Mouse (Mus musculus) kidney, embryonic 15.5 days (tissue): ENCODE measurements around the gene Elovl1. TPM values are rescaled to one million over a fixed set of nuclear protein-coding genes. Genes with fewer than 3 reads are reported as not detected.

Experiments
- ATAC-seq: fragments of 200-750 bp; cut with Nextera tagmentation; replicated peaks from 2 replicates; pipeline ENCODE4 v1.8.0; 2017; ENCODE audit warnings: moderate TSS enrichment; ENCODE audit not compliant: low FRiP score
- H3K27ac ChIP-seq: fragments of 300-500 bp; sonication (generic); 2 replicates; pipeline ENCODE4 v1.5.1; 2015; ENCODE audit warnings: mild to moderate bottlenecking, inconsistent platforms
- H3K27me3 ChIP-seq: fragments of 300-500 bp; sonication (generic); 2 replicates; pipeline ENCODE4 v1.6.1; 2015; ENCODE audit warnings: inconsistent platforms
- H3K36me3 ChIP-seq: fragments of 300-500 bp; sonication (generic); 2 replicates; pipeline ENCODE4 v1.6.1; 2015; ENCODE audit warnings: inconsistent platforms
- H3K4me1 ChIP-seq: fragments of 300-500 bp; sonication (generic); 2 replicates; pipeline ENCODE4 v1.6.1; 2015; ENCODE audit warnings: inconsistent platforms
- H3K4me2 ChIP-seq: fragments of 300-500 bp; sonication (generic); 2 replicates; pipeline ENCODE4 v1.6.1; 2015; ENCODE audit warnings: moderate library complexity, mild to moderate bottlenecking, inconsistent platforms
- H3K4me3 ChIP-seq: fragments of 300-500 bp; sonication (generic); replicated peaks from 2 replicates; pipeline ENCODE4 v1.5.1; 2015; ENCODE audit warnings: mild to moderate bottlenecking, inconsistent platforms
- H3K9ac ChIP-seq: fragments of 300-500 bp; sonication (generic); 2 replicates; pipeline ENCODE4 v1.6.1; 2015; ENCODE audit warnings: mild to moderate bottlenecking, inconsistent platforms
- H3K9me3 ChIP-seq: fragments of 300-500 bp; sonication (generic); replicated peaks from 2 replicates; pipeline ENCODE4 v1.6.1; 2016; ENCODE audit warnings: inconsistent platforms
- WGBS: fragments of 180-500 bp; shearing (Covaris S2); methylation state at CpG from one replicate; pipeline ENCODE4 v1.1.7; 2015; ENCODE audit warnings: mixed read lengths; 5-methylcytosine and 5-hydroxymethylcytosine counted together
- polyA plus RNA-seq: library from polyadenylated mRNA; unstranded; fragments of >200 nt; fragmentation: Nextera tagmentation; extraction: Ambion mirVana; gene quantifications from 2 replicates; pipeline ENCODE4 v1.2.1, GENCODE M21; 2015

Elovl1 gene
- polyA plus RNA-seq, 1 experiment from 2014 or later = 104 TPM

DNA sequence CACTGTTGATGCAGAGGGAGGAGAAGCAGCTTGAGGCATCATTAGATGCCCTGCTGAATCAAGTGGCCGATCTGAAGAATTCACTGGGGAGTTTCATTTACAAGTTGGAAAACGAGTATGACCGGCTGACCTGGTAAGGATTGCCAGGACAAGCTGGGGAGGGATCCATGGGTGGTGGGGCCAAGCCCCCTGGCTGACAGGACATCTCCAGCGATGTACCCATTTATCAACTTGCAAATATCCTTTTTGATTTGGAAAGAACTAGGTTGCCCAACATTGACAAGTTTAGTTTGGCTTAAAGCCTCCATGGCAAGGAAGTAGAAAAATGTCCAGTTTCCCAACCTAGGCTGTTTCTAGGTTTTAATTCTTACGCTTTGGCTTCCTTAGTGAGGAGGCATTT lies 17.0 kb upstream of the Elovl1 start:
- no peak for ATAC-seq
- H3K36me3 ChIP-seq = peaks cover 54% of the 10 kb centered on the region
- no peak overlapping the region for H3K4me3 ChIP-seq
- H3K4me2 ChIP-seq = no peak overlapping the region
- no peaks in the 10 kb centered on the region for H3K9me3 ChIP-seq
- H3K27me3 ChIP-seq = no peaks in the 10 kb centered on the region
- H3K9ac ChIP-seq = no peak overlapping the region
- 90% methylated on average over 5 of the region's 5 CpGs for WGBS
- no peak overlapping the region for H3K27ac ChIP-seq
- peaks cover 20% of the 10 kb centered on the region for H3K4me1 ChIP-seq

DNA sequence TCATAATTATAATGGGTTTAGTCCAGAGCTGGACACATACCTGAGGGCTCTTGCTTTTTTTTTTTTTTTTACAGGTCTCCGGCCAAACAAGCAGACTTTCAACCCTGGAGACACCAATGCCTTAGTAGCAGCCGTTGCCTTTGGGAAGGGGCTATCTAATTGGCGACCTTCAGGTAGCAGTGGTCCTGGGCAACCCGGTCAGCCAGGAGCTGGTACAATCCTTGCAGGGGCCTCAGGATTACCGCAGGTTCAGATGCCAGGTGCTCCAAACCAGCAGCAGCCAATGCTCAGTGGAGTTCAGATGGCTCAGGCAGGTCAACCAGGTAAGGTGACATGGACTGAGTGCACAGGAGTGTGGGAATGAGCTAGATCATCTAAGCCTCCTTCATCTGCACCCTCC lies 14.3 kb upstream of the Elovl1 start:
- Histone ChIP-seq H3K36me3 (peaks cover 80% of the 10 kb centered on the region), H3K9me3 (no peaks in the 10 kb centered on the region), H3K4me2 (no peak overlapping the region), H3K4me1 (peaks cover 11% of the 10 kb centered on the region), H3K9ac (no peak overlapping the region), H3K4me3 (no peak overlapping the region), H3K27me3 (no peaks in the 10 kb centered on the region), H3K27ac (no peak overlapping the region)
- 92% methylated on average over 5 of the region's 5 CpGs for WGBS
- no peak for ATAC-seq

GRCm38 (mm10) chr4:118415779-118416178 lies 12.1 kb upstream of the Elovl1 start:
- peaks cover 91% of the 10 kb centered on the region for H3K36me3 ChIP-seq
- no peak for ATAC-seq

DNA sequence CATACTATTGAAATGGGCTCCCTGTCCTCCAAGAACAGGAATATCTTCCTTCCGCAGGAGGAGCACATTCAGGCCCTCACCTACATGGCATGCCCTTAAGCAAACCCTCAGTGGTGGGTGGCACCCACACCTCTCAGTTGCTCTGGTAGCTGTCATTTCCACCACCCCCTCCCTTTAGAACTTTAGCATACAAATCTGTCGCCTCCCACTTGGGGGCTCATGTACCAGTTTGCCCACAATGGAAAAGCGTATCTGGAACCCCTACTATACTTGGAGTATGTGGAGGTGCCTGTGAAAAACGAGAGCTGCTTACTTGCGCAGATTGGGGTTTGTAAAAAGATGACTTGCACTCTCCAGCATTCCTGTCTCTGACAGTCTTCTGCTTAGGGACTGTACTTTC lies 11.6 kb upstream of the Elovl1 start:
- WGBS = 90% methylated on average over 5 of the region's 5 CpGs

More at GRCm38 (mm10) chr4:118415779-118416178, 12.1 kb upstream of the Elovl1 start:
- Histone ChIP-seq H3K4me3 (no peak overlapping the region), H3K9ac (no peak overlapping the region), H3K27me3 (no peaks in the 10 kb centered on the region), H3K4me1 (no peaks in the 10 kb centered on the region), H3K4me2 (no peak overlapping the region), H3K9me3 (no peaks in the 10 kb centered on the region), H3K27ac (no peak overlapping the region)
- 86% methylated on average over 2 of the region's 2 CpGs for WGBS

GRCm38 (mm10) chr4:118417112-118417797 lies 10.6 kb upstream of the Elovl1 start:
- ATAC-seq = no peak
- no peaks in the 10 kb centered on the region for H3K4me1 ChIP-seq
- no peak overlapping the region for H3K9ac ChIP-seq
- no peaks in the 10 kb centered on the region for H3K27me3 ChIP-seq
- H3K4me2 ChIP-seq = no peak overlapping the region
- no peaks in the 10 kb centered on the region for H3K9me3 ChIP-seq
- H3K27ac ChIP-seq = no peak overlapping the region
- 90% methylated on average over 13 of the region's 13 CpGs for WGBS
- peaks cover 89% of the 10 kb centered on the region for H3K36me3 ChIP-seq
- no peak overlapping the region for H3K4me3 ChIP-seq

More for the DNA sequence above, 11.6 kb upstream of the Elovl1 start:
- Histone ChIP-seq H3K9ac (no peak overlapping the region), H3K9me3 (no peaks in the 10 kb centered on the region), H3K36me3 (peaks cover 91% of the 10 kb centered on the region), H3K4me2 (no peak overlapping the region), H3K4me3 (no peak overlapping the region), H3K4me1 (no peaks in the 10 kb centered on the region), H3K27me3 (no peaks in the 10 kb centered on the region), H3K27ac (no peak overlapping the region)
- no peak for ATAC-seq

GRCm38 (mm10) chr4:118421384-118421783 lies 6.5 kb upstream of the Elovl1 start:
- WGBS = 93% methylated on average over 3 of the region's 3 CpGs
- no peaks in the 10 kb centered on the region for H3K27me3 ChIP-seq
- no peak overlapping the region for H3K4me3 ChIP-seq
- no peaks in the 10 kb centered on the region for H3K4me1 ChIP-seq
- no peak overlapping the region for H3K9ac ChIP-seq
- no peaks in the 10 kb centered on the region for H3K9me3 ChIP-seq
- no peak for ATAC-seq
- no peak overlapping the region for H3K27ac ChIP-seq
- H3K4me2 ChIP-seq = no peak overlapping the region
- peaks cover 57% of the 10 kb centered on the region for H3K36me3 ChIP-seq

DNA sequence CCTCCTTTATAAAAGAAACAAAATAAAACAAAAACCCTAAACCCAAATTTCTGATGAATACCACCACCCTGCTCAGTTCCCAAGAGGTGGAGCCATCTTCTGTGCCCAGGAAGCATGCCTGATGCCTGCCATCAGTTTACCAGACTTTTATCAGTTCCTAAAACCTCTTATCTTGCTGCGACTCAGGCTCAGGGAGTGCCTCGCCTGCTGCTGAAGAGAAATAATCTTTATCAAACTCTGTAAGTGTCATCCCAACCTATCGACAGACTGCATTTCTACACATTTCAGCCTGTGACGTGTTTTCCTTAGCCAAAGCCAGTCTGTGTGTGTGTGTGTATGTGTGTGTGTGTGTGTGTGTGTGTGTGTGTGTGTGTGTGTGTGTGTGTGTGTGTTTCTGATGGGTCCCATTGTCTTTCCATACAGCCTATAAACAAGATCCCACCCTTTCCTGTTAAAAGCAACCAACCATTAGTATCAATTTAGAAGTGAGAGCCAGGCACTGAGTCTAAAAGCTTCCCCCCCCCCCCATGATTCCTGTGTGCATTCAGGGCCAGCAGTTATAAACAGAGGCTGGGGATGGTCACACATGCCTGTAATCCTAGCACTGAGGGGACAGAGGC lies 3.2 kb upstream of the Elovl1 start:
- no peak for ATAC-seq
- Histone ChIP-seq H3K36me3 (peaks cover 31% of the 10 kb centered on the region), H3K4me1 (peaks cover 20% of the 10 kb centered on the region), H3K9me3 (no peaks in the 10 kb centered on the region), H3K27me3 (no peaks in the 10 kb centered on the region), H3K4me2 (no peak overlapping the region), H3K27ac (no peak overlapping the region), H3K9ac (no peak overlapping the region), H3K4me3 (no peak overlapping the region)
- WGBS = 85% methylated on average over 4 of the region's 4 CpGs

DNA sequence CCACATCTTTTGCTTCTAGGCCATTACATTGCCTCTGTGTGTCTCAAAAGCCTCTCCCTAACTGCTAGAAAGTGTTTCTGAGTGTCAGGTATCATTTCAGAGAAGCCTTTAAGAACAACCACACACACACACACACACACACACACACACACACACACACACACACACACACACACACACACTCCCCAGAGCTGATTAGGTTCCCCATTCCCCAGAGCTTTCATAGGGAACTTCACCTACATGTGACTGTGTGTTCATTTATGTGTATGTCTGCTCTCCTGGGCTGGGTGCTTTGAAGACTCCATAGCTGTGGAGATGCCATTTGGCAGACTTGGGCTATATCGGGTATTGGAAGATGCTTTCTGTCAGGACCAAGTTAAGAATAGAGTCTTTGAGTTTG lies 2.5 kb upstream of the Elovl1 start:
- no peak for ATAC-seq
- Histone ChIP-seq H3K9me3 (no peaks in the 10 kb centered on the region), H3K9ac (no peak overlapping the region), H3K4me3 (no peak overlapping the region), H3K27me3 (no peaks in the 10 kb centered on the region), H3K4me2 (no peak overlapping the region), H3K36me3 (peaks cover 28% of the 10 kb centered on the region), H3K27ac (no peak overlapping the region), H3K4me1 (peaks cover 27% of the 10 kb centered on the region)
- 100% methylated on average over 1 of the region's 1 CpGs for WGBS

- Histone ChIP-seq H3K9me3 (no peaks in the 10 kb centered on the region), H3K9ac (peak overlapping the region; percentile 77), H3K4me3 (peak overlapping the region; percentile 85), H3K4me1 (peaks cover 28% of the 10 kb centered on the region), H3K27ac (peak overlapping the region; percentile 91), H3K27me3 (no peaks in the 10 kb centered on the region), H3K4me2 (peak overlapping the region; percentile 89), H3K36me3 (peaks cover 31% of the 10 kb centered on the region)
- peak; percentile 26 for ATAC-seq
- WGBS = under 1% methylated on average over 5 of the region's 5 CpGs
Measured at GRCm38 (mm10) chr4:118427415-118427767, 502 bp upstream of the Elovl1 start.

DNA sequence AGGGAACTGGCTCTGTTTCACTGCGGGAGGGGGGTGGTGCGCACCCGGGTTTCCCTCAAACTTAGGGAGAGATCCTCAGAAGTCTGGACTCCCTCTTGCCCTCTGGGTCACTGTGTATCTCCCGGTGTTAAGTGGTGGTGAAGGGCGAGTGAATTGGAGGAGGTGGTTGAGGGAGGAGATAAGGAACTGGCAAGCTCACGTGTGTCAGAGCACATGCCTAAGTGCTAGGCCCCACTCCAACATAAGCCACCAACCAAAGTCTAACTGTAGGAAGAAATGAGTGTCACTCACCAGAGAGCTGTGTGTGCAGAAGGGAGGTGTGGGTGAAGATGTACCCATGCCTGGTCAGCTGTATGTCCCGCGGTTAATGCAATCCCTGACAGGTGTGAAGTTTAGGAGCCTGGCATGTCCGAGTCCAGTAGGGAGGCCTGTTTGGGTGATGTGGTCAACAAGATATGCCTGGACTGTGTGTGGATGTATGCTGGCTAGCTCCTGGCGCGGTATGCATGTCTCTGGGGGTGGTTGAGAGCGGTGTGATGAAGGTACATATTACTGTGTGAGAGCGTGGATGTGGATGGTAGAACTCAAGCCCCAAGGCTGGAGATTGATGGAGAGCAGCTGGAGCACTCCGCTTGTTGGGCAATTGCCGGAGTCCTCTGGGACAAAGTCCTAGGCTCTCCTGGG lies 780 bp downstream of the Elovl1 start:
- no peaks in the 10 kb centered on the region for H3K27me3 ChIP-seq
- H3K4me3 ChIP-seq = peak overlapping the region; percentile 85
- no peaks in the 10 kb centered on the region for H3K9me3 ChIP-seq
- peaks cover 34% of the 10 kb centered on the region for H3K36me3 ChIP-seq
- H3K4me2 ChIP-seq = peak overlapping the region; percentile 89
- peak overlapping the region; percentile 77 for H3K9ac ChIP-seq
- WGBS = 32% methylated on average over 15 of the region's 15 CpGs
- peak; percentile 16 for ATAC-seq
- H3K4me1 ChIP-seq = peaks cover 39% of the 10 kb centered on the region
- H3K27ac ChIP-seq = peak overlapping the region; percentile 91

DNA sequence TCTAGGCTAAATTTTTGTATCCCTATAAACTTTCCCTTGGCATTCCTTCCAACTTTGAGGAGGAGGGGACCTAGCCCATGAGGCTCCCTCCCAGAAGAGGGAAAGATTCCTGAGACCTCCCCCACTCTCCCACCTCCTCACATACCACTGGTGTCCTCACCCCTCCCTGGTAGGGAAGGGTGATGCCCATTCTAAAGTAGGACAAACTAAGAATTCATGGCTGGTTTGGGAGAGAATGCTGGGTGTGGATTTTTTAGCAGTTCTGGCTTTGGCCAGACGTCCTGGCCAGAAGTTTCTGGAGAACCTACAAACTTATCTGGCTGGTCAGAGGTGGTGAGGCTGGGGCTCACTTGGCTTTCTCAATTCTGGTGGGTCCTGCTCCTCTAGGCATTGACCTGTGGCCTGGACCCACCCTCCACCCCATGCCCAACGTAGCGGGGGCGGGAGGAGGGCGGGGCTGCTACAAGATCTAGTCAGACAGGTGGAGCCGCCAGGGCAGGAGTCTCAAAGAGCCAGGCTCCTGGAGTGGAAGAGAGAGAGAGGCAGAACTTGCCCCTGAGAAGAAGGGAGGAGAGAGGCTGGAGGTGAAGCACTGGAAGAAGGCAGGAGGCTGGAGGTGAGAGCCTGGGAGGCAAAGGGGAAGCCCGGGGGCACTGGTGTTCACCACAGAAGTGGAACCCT lies 1.5 kb downstream of the Elovl1 start:
- H3K4me3 ChIP-seq = peak overlapping the region; percentile 85
- ATAC-seq = no peak
- H3K9ac ChIP-seq = peak overlapping the region; percentile 77
- peak overlapping the region; percentile 89 for H3K4me2 ChIP-seq
- H3K9me3 ChIP-seq = no peaks in the 10 kb centered on the region
- peak overlapping the region; percentile 91 for H3K27ac ChIP-seq
- peaks cover 41% of the 10 kb centered on the region for H3K36me3 ChIP-seq
- H3K4me1 ChIP-seq = peaks cover 45% of the 10 kb centered on the region
- H3K27me3 ChIP-seq = no peaks in the 10 kb centered on the region
- WGBS = 47% methylated on average over 7 of the region's 7 CpGs

DNA sequence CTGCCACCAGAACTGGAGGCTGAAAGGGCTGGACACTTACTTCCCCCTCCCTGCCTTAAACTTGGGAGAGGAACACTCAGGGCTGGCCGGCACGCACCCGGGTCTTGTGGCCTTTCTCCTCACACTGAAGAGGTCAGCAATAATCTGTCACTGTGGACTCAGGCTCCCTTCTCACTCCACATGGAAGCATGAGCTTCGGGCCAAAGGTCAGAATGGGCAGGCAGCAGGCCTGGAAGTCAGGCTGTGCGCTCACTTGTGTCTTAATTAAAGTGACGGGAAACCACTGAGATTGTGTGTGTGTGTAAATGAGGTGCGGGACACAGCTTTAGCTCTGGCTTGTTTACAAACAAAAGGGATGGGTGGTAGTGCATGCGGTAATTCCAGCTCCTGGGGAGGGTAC lies 4.4 kb downstream of the Elovl1 start:
- H3K27ac ChIP-seq = 0 out of 2 replicates have a peak overlapping the region, but pooled peaks have one; percentile 2
- no peaks in the 10 kb centered on the region for H3K9me3 ChIP-seq
- H3K4me2 ChIP-seq = no peak overlapping the region
- H3K4me1 ChIP-seq = peaks cover 64% of the 10 kb centered on the region
- no peaks in the 10 kb centered on the region for H3K27me3 ChIP-seq
- no peak overlapping the region for H3K4me3 ChIP-seq
- H3K36me3 ChIP-seq = peaks cover 51% of the 10 kb centered on the region
- 75% methylated on average over 8 of the region's 8 CpGs for WGBS
- no peak overlapping the region for H3K9ac ChIP-seq
- ATAC-seq = no peak
